Mouse (Mus musculus) heart, postnatal 0 days (tissue): ENCODE measurements around the gene Slc9a2.

Source experiments
- CTCF ChIP-seq: IDR thresholded peaks from 2 replicates; pipeline ENCODE4 v1.5.1; 2016; ENCODE audit warnings: antibody characterized with exemption, control low read depth, low read depth
- EP300 ChIP-seq: IDR thresholded peaks from 2 replicates; pipeline ENCODE4 v1.6.1; 2016; ENCODE audit warnings: antibody characterized with exemption, low read depth

DNA sequence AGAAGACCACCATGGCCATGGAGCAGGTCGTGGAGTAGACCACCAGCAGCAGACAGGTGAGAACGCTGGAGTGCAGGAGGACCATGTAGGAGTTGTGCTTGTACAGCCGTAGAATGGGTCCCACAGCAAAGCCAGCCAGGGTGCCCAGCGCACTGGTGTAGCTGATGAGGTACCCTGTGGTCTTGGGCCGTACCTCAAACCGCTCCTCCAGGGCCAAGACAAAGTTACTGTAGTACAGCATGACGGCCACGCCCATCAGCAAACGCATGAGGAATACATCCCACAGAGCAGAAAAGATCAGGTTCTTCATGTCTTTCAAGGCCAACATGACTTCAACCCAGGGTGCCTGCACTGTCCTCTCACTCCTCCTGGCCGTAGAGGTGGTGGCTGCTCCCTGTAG lies 93.7 kb downstream of the Slc9a2 start:
- no peak for TF ChIP-seq CTCF
- no peak for TF ChIP-seq EP300
